Mouse (Mus musculus) B cell, adult 67 days (primary cell): ENCODE measurements around the gene Olfr1490. TPM values are rescaled to one million over a fixed set of nuclear protein-coding genes. Genes with fewer than 3 reads are reported as not detected.

Source experiments
- total RNA-seq, 2 experiments: library from RNA; stranded (reverse); gene quantifications; 4 replicates each; pipeline ENCODE4 v1.2.4; 2023

Olfr1490 gene
- total RNA-seq = not detected

DNA sequence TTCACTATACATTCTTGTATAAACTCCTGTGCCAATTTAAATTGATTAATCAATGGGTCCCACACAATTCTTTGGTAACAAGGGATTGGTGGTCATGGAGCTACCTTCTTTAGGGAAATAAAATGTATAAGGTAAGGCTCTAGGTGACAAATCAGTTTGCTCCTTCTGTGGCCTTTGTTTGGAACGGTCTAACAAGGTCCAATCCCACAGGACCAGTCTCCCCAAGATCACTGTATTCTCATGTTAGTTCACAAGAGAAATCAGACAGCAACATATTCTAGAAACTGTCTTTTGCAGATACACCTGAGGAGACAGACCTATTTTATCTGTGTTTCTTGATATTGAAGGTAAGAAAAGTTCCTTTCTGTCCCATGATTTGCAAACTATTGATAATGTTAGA, at the start of gene Olfr1490:
Gene Olfr1490 (plus strand): TSS at position 301 of the 400 bp plus-strand sequence.

DNA sequence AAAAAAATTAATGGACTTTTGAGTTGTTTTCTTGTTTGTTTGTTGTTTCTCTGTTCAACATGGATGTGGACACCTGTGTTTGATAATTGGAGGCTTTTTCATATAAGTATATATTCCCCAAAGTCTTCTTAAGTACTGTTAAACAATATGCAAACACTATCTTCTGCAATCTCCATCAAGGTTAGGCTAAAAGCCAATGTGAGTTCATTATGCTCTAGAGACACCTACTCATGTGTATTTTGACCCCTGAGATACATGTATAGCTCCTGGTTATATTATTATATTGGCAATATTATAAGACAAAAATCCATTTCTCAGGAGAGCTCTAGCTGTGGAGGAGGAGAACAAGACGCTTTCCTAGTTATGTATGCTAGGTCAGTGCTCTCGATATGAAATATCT, 33.8 kb upstream of the Olfr1490 start, which contains the start of gene Olfr1487:
Gene Olfr1487 (plus strand): TSS at position 301 of the 400 bp plus-strand sequence.

DNA sequence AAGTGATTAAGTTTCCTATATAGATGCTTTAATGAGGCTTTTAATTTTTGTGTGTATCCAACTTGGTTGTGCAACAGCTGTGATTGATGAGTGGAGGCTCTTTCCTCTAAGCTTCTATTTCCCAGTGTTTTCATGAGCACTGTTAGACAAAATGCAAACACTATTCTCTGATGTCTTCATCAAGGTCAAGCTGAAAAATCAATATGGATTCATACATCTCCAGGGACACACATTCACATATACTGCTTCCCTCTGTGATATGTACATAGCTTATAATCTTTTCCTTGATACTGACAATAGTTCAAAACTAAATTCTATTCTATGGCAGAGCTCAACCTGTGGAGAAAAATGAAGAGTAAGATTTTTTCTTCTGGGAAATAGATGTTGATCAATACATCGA, 19.6 kb upstream of the Olfr1490 start, which contains the start of gene Olfr1489:
Gene Olfr1489 (plus strand): TSS at position 301 of the 400 bp plus-strand sequence.

DNA sequence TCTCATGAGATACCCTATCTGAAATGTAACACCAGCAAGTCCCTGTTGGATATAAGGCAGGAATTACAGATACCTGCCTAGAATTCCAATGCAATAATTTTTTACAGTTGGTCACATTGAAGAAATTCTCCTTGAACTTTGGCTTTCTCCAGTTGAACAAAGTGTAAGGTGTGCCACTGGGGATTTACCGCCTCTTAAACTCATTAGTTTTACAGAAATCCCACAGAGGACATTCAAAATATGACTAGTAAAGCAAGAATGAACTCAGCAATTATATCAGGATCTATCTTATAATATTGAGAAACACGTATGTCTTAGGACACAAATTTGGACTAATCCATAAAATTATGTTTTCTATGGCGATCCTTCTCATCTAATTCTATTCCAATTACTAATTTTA, 46.1 kb downstream of the Olfr1490 start, which contains the start of gene Olfr1491:
Gene Olfr1491 (plus strand): TSS at position 301 of the 400 bp plus-strand sequence.

Other genes with a start within 250 kb of the Olfr1490 start
- not detected for gene Olfr1469, start 243.2 kb upstream of the Olfr1490 start, total RNA-seq
- gene Olfr1471, start 207.7 kb upstream of the Olfr1490 start, total RNA-seq = not detected
- not detected for gene Olfr1472, start 195.0 kb upstream of the Olfr1490 start, total RNA-seq
- not detected for gene Olfr1474, start 181.5 kb upstream of the Olfr1490 start, total RNA-seq
- not detected for gene Olfr1475, start 170.9 kb upstream of the Olfr1490 start, total RNA-seq
- gene Olfr1477, start 150.5 kb upstream of the Olfr1490 start, total RNA-seq = not detected
- gene Olfr1480, start 123.2 kb upstream of the Olfr1490 start, total RNA-seq = not detected
- gene Olfr1484, start 67.6 kb upstream of the Olfr1490 start, total RNA-seq = not detected
- gene Olfr1487, start 33.7 kb upstream of the Olfr1490 start, total RNA-seq = not detected
- gene Olfr1489, start 19.5 kb upstream of the Olfr1490 start, total RNA-seq = not detected
- not detected for gene Olfr1491, start 46.2 kb downstream of the Olfr1490 start, total RNA-seq
- gene Olfr1493-ps1, start 72.2 kb downstream of the Olfr1490 start, total RNA-seq = not detected
- not detected for gene Olfr1494, start 88.6 kb downstream of the Olfr1490 start, total RNA-seq
- not detected for gene Olfr1495, start 113.5 kb downstream of the Olfr1490 start, total RNA-seq
- gene Olfr1496, start 126.8 kb downstream of the Olfr1490 start, total RNA-seq = not detected
- gene Olfr1497, start 147.1 kb downstream of the Olfr1490 start, total RNA-seq = not detected
- not detected for gene Olfr1499, start 168.4 kb downstream of the Olfr1490 start, total RNA-seq
- gene Olfr1500, start 179.4 kb downstream of the Olfr1490 start, total RNA-seq = not detected
- not detected for gene Olfr1501, start 199.6 kb downstream of the Olfr1490 start, total RNA-seq
- not detected for gene Olfr1502, start 210.7 kb downstream of the Olfr1490 start, total RNA-seq
- not detected for gene Olfr1504, start 246.8 kb downstream of the Olfr1490 start, total RNA-seq